Mouse (Mus musculus) stomach, postnatal 0 days (tissue): Measurements from ENCODE around the gene Cdc42ep4.

Experiments
- CTCF ChIP-seq: IDR thresholded peaks from 2 replicates; pipeline ENCODE4 v1.5.1; 2016; ENCODE audit warnings: antibody characterized with exemption, low read depth, mild to moderate bottlenecking, moderate library complexity
- EP300 ChIP-seq: optimal IDR thresholded peaks from 2 replicates; pipeline ENCODE3; 2016; ENCODE audit warnings: antibody characterized with exemption

GRCm38 (mm10) chr11:113787009-113787408 lies 35.3 kb upstream of the Cdc42ep4 start:
- no peak for TF ChIP-seq CTCF
- TF ChIP-seq EP300: no peak
